Mouse (Mus musculus) Muller cell, postnatal 12 days (primary cell): ENCODE data around the gene Mdk.

Source experiments
- DNase-seq: peaks from one replicate; pipeline ENCODE4 v3.0.0-alpha.2; 2015; ENCODE audit errors: inconsistent ontology term

Gene Mdk

DNA sequence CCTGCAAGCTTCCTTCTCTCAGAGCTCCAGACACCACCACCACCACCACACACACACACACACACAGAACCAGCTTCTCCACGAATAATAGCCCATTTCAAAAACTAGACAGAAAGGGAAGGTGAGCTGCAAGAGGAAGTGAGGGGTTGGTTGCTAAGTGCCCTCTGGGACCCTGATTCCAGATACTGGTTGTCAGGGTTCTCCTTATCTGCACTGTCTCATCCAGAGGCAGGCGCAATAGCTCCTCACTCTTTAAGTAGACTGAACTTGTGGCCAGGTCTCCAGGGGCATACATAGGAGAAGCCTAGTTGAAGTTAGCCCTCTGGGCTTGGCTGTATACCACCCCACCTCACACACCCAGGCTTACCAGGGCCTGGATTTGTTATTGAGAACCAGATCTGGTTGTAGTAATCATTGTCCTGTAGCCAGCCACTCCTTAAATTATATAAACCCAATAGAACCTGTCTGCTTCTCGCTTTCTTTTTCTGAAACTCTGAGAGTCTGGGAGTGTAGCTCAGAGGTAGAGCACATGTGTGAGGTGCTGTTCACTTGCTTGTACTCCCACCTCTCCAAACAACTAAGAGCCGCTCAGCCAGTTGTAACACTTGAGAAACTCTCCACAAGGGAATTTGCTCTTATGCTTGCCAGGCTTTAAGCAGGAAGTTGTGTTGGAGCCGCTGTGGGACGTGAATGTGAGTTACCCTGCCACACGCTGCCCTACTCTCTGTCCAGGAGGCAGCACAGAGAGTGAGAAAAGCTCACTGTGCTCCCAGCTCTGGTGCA is 18.6 kb downstream of the Mdk start:
- DNase-seq = no peak

DNA sequence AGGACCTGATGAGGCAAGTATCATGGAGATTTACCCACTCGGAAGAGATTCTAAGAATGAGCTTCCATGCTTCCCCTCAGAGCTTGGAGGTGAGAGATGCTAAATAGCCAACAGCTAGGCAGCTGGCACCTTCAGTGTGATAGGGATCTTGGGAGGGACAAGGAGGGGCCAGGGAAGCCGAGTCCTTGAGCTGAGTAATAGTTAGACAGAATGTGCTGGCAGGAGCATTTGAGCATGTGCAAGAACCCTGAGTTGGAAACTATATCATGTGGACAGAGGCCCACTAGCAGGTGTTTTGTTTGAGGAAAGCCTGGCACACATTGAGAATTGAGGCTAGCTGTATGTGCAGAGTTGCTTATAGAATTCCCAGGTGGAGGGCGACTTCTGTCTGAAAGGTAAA is 19.5 kb downstream of the Mdk start:
- no peak for DNase-seq

- no peak for DNase-seq
These were observed 26.0 kb downstream of the Mdk start for GRCm38 (mm10) chr2:91906141-91906540.

DNA sequence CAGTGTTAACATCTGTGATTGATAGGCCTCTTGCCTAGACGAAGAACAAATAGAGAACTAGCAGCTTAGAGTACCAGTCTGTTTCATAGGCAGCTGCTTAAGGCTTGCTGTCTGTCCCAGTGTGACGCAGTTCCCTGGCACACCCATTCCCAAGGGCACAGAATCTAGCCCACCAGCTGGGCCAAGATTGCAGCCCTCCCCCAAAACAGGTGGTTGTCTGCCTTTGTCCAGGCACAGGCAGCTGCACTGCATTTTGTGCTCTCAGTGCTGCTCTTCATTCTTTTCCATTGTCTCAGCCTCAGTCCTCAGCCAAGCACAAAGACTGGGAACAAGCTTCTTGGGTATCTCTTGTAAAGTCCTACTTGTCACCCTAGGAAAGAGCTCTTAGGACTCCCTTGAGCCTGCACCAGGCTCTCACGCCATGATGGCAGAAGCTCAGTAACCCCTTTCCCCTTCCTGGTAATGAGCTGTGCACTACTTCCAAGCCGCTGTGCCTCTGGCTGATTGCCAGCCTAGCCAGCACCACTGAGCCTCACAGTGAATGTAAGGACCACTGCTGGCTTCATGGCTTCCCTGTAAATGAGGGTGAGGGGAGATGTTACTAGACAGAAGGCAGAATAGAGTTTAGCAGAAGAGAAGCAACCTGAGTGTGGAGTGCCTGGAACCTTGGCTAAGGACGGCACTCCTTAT is 27.3 kb downstream of the Mdk start:
- peak; percentile 40 for DNase-seq

GRCm38 (mm10) chr2:91903171-91903925 is 28.7 kb downstream of the Mdk start:
- no peak for DNase-seq

- no peak for DNase-seq
These were observed 29.8 kb downstream of the Mdk start for GRCm38 (mm10) chr2:91902336-91902735.

DNA sequence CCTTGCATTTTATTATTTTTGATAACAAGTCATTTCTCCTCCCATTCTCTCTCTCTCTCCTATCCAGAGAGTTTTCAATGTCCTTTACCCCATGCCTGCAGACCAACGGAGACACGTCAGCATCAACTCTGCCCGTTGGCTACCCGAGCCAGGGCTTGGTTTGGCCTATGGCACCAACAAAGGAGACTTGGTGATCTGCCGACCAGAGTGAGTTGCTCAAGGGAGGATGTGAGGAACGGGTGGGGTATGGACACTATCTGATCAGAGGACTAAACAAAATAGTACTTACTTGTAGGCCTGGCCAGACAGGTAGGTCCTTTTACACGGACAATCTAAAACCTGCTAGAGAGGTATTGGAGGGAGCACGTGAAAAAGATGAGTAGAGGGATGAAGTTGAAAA is 31.7 kb downstream of the Mdk start:
- DNase-seq = no peak

DNA sequence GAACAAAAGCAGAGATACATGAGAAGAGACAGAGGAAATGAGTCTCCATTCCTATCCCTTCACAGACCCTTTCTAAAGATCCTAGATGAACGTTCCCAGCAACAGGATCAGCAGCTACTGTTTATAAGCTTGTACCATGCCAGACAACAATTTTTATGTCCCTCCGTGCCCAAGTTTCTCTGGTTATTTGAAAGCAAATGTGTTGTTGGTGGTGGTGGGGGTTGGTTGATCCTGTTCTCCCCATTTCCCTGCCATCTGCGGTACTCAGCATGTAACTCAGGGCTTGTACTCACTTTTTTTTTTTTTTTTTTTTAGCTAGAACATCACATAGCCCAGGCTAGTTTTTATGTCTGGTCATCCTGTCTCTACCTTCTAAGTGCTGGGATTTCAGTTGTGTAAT is 33.0 kb downstream of the Mdk start:
- no peak for DNase-seq

DNA sequence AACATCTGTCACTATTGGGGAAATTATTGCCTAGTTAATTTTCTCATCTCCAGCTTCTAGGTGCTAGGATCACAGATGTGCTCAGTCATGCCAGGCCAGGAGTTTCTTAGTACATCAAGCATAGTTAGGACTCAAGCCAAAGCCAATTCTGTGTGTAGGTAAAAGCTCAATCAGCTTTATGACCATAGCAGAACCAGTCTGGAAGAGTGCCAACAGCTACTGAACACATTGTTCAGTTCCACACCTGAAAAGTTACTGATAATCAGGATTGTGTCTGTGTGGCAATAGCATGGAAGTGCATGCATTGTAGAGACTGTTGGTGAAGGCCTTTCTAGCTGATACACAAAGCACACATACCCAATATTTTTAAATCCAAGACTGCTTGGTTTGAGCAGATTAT is 34.1 kb downstream of the Mdk start:
- DNase-seq = no peak

DNA sequence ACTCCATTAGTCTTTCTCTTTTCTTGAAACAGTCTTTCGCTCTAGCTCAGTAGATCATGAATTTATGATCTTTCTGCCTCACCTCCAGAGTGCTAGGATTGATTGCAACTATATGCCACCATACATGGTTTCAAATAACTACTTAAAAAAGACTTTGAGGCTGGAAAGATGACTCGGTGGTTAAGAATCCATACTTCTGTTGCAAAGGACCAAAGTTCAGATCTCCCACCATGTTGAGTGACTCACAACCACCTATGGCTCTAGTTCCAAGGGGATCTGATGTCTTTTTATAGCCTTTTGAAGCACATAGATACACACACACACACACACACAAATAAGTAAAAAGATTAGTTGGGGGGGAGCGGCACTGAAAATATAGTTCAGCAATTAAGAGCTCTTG is 36.7 kb downstream of the Mdk start:
- DNase-seq = peak; percentile 14

GRCm38 (mm10) chr2:91894716-91895115 is 37.4 kb downstream of the Mdk start:
- DNase-seq = no peak

- no peak for DNase-seq
These were observed 47.5 kb downstream of the Mdk start for GRCm38 (mm10) chr2:91884616-91885015.

- no peak for DNase-seq
These were observed 48.1 kb downstream of the Mdk start for GRCm38 (mm10) chr2:91883961-91884360.
